Mouse (Mus musculus) heart, embryonic 13.5 days (tissue): ENCODE results near the gene Il22ra2. TPM values are rescaled to one million over a fixed set of nuclear protein-coding genes. Genes with fewer than 3 reads are reported as not detected.

Experiments
- ATAC-seq: fragments of 200-750 bp; cut with Nextera tagmentation; 2 replicates; pipeline ENCODE4 v1.8.0; 2017; ENCODE audit warnings: moderate TSS enrichment; ENCODE audit not compliant: insufficient number of reproducible peaks, low FRiP score, low TSS enrichment; ENCODE audit errors: extremely low read depth
- H3K27ac ChIP-seq: fragments of 300-500 bp; sonication (generic); replicated peaks from 2 replicates; pipeline ENCODE4 v1.5.1; 2015; ENCODE audit warnings: moderate library complexity, mild to moderate bottlenecking, inconsistent platforms
- H3K27me3 ChIP-seq: fragments of 300-500 bp; sonication (generic); replicated peaks from 2 replicates; pipeline ENCODE4 v1.6.1; 2015; ENCODE audit warnings: mild to moderate bottlenecking, inconsistent platforms
- H3K36me3 ChIP-seq: fragments of 300-500 bp; sonication (generic); 2 replicates; pipeline ENCODE4 v1.6.1; 2015; ENCODE audit warnings: mild to moderate bottlenecking, inconsistent platforms
- H3K4me1 ChIP-seq: fragments of 300-500 bp; sonication (generic); 2 replicates; pipeline ENCODE4 v1.6.1; 2015; ENCODE audit warnings: inconsistent platforms
- H3K4me2 ChIP-seq: fragments of 300-500 bp; sonication (generic); 2 replicates; pipeline ENCODE4 v1.6.1; 2015; ENCODE audit warnings: inconsistent platforms, mild to moderate bottlenecking, moderate library complexity
- H3K4me3 ChIP-seq: fragments of 300-500 bp; sonication (generic); 2 replicates; pipeline ENCODE4 v1.5.1; 2015; ENCODE audit warnings: moderate library complexity, mild to moderate bottlenecking, inconsistent platforms
- H3K9ac ChIP-seq: fragments of 300-500 bp; sonication (generic); 2 replicates; pipeline ENCODE4 v1.6.1; 2015; ENCODE audit warnings: inconsistent platforms, mild to moderate bottlenecking, moderate library complexity
- H3K9me3 ChIP-seq: fragments of 300-500 bp; sonication (generic); 2 replicates; pipeline ENCODE4 v1.6.1; 2016; ENCODE audit warnings: inconsistent platforms
- WGBS: fragments of 180-500 bp; shearing (Covaris S2); methylation state at CpG from one replicate; pipeline ENCODE4 v1.1.7; 2015; ENCODE audit warnings: mixed read lengths; 5-methylcytosine and 5-hydroxymethylcytosine counted together
- polyA plus RNA-seq: library from polyadenylated mRNA; unstranded; fragments of >200 nt; fragmentation: Nextera tagmentation; extraction: Ambion mirVana; gene quantifications from 2 replicates; pipeline ENCODE4 v1.2.1, GENCODE M21; 2015

Gene Il22ra2
- polyA plus RNA-seq, 1 experiment from 2014 or later, result not detected

- Histone ChIP-seq H3K9me3 (no peaks in the 10 kb centered on the region), H3K27me3 (no peaks in the 10 kb centered on the region), H3K4me1 (no peaks in the 10 kb centered on the region), H3K27ac (no peak overlapping the region), H3K9ac (no peak overlapping the region), H3K4me3 (no peak overlapping the region), H3K36me3 (no peaks in the 10 kb centered on the region), H3K4me2 (no peak overlapping the region)
- WGBS, result 82% methylated on average over 9 of the region's 9 CpGs
- ATAC-seq, result no peak
Observed at GRCm38 (mm10) chr10:19657426-19657825, 35.6 kb downstream of the Il22ra2 start.

- H3K36me3 ChIP-seq, result no peaks in the 10 kb centered on the region
- H3K27me3 ChIP-seq, result no peaks in the 10 kb centered on the region
- H3K4me3 ChIP-seq, result no peak overlapping the region
- no peak overlapping the region for H3K27ac ChIP-seq
- no peak for ATAC-seq
- 68% methylated on average over 5 of the region's 5 CpGs for WGBS
- no peaks in the 10 kb centered on the region for H3K9me3 ChIP-seq
- H3K9ac ChIP-seq, result no peak overlapping the region
- no peaks in the 10 kb centered on the region for H3K4me1 ChIP-seq
- no peak overlapping the region for H3K4me2 ChIP-seq
Observed at GRCm38 (mm10) chr10:19659953-19660352, 38.2 kb downstream of the Il22ra2 start.

DNA sequence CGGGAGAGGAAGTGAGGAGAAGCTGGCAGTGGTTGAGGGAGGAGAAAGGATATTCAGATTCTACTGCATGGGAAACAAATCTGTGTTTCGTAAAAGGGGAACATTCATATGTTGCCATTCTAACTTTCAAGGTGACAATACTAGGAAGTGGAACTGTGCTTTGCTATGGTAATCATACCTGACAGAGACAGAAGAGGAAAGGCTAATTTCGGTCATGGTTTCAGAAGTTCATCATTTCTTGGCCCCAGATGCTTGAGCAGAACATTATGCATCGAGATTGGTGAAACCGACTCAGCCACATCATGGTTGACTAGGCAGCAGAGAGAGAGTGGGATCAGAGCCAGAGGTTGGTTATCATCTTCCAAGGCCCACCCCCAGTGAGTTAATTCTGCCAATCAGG lies 47.2 kb downstream of the Il22ra2 start:
- no peak for ATAC-seq
- 71% methylated on average over 5 of the region's 5 CpGs for WGBS
- no peak overlapping the region for H3K27ac ChIP-seq
- H3K4me3 ChIP-seq, result no peak overlapping the region
- no peak overlapping the region for H3K4me2 ChIP-seq
- H3K36me3 ChIP-seq, result no peaks in the 10 kb centered on the region
- H3K9ac ChIP-seq, result no peak overlapping the region
- H3K9me3 ChIP-seq, result peaks cover 7% of the 10 kb centered on the region
- H3K4me1 ChIP-seq, result no peaks in the 10 kb centered on the region
- no peaks in the 10 kb centered on the region for H3K27me3 ChIP-seq

GRCm38 (mm10) chr10:19672015-19672414 lies 50.2 kb downstream of the Il22ra2 start:
- Histone ChIP-seq H3K36me3 (no peaks in the 10 kb centered on the region), H3K27me3 (no peaks in the 10 kb centered on the region), H3K4me1 (no peaks in the 10 kb centered on the region), H3K9ac (no peak overlapping the region), H3K4me2 (no peak overlapping the region), H3K9me3 (no peaks in the 10 kb centered on the region), H3K27ac (no peak overlapping the region), H3K4me3 (no peak overlapping the region)
- no peak for ATAC-seq

- H3K4me3 ChIP-seq, result no peak overlapping the region
- H3K36me3 ChIP-seq, result no peaks in the 10 kb centered on the region
- ATAC-seq, result no peak
- H3K4me2 ChIP-seq, result no peak overlapping the region
- H3K27ac ChIP-seq, result no peak overlapping the region
- H3K9me3 ChIP-seq, result no peaks in the 10 kb centered on the region
- no peaks in the 10 kb centered on the region for H3K4me1 ChIP-seq
- no peak overlapping the region for H3K9ac ChIP-seq
- WGBS, result 81% methylated on average over 1 of the region's 1 CpGs
- H3K27me3 ChIP-seq, result no peaks in the 10 kb centered on the region
Observed at GRCm38 (mm10) chr10:19673146-19673545, 51.3 kb downstream of the Il22ra2 start.

Other genes starting within 250 kb of the Il22ra2 start
- 32.8 and 33.3 TPM in 2 replicates for gene Ifngr1, start 30.0 kb upstream of the Il22ra2 start, polyA plus RNA-seq
- gene Il20ra, start 90.6 kb downstream of the Il22ra2 start, polyA plus RNA-seq, result 0.06 TPM in 1 of 2 replicates, not detected in the other
- 0.87 and 1.1 TPM in 2 replicates for gene Slc35d3, start 229.5 kb downstream of the Il22ra2 start, polyA plus RNA-seq